Mouse (Mus musculus) stomach, postnatal 0 days (tissue): ENCODE measurements around the gene Abca17. TPM values are rescaled to one million over a fixed set of nuclear protein-coding genes. Genes with fewer than 3 reads are reported as not detected.

Experiments used
- ATAC-seq: fragments of 200-750 bp; cut with Nextera tagmentation; 2 replicates; pipeline ENCODE4 v1.8.0; 2017; ENCODE audit not compliant: low FRiP score, low TSS enrichment
- DNase-seq: peaks from one replicate; pipeline ENCODE4 v3.0.0-alpha.2; 2016; ENCODE audit warnings: low spot score
- H3K27ac ChIP-seq: fragments of 300-500 bp; sonication (generic); replicated peaks from 2 replicates; pipeline ENCODE4 v1.5.1; 2014; ENCODE audit warnings: mild to moderate bottlenecking, control low read depth
- H3K27me3 ChIP-seq: fragments of 300-500 bp; sonication (generic); 2 replicates; pipeline ENCODE4 v1.6.1; 2014; ENCODE audit warnings: low read length; ENCODE audit not compliant: control insufficient read depth, insufficient read depth
- H3K36me3 ChIP-seq: fragments of 300-500 bp; sonication (generic); 2 replicates; pipeline ENCODE4 v1.6.1; 2014; ENCODE audit warnings: low read length, mixed read lengths; ENCODE audit not compliant: control insufficient read depth, insufficient read depth
- H3K4me1 ChIP-seq: fragments of 300-500 bp; sonication (generic); replicated peaks from 2 replicates; pipeline ENCODE4 v1.6.1; 2014; ENCODE audit warnings: antibody characterized with exemption; ENCODE audit not compliant: control insufficient read depth, insufficient read depth
- H3K4me2 ChIP-seq: fragments of 300-500 bp; sonication (generic); replicated peaks from 2 replicates; pipeline ENCODE4 v1.6.1; 2014; ENCODE audit warnings: low read depth, mild to moderate bottlenecking, control low read depth, moderate library complexity
- H3K4me3 ChIP-seq: fragments of 300-500 bp; sonication (generic); 2 replicates; pipeline ENCODE4 v1.5.1; 2014; ENCODE audit warnings: low read depth, low read length, control low read depth
- H3K9ac ChIP-seq: fragments of 300-500 bp; sonication (generic); 2 replicates; pipeline ENCODE4 v1.6.1; 2014; ENCODE audit warnings: mild to moderate bottlenecking, low read length, control low read depth, mixed read lengths
- H3K9me3 ChIP-seq: fragments of 300-500 bp; sonication (generic); 2 replicates; pipeline ENCODE4 v1.6.1; 2016; ENCODE audit warnings: low read length; ENCODE audit not compliant: control insufficient read depth
- CTCF ChIP-seq: IDR thresholded peaks from 2 replicates; pipeline ENCODE4 v1.5.1; 2016; ENCODE audit warnings: antibody characterized with exemption, low read depth, mild to moderate bottlenecking, moderate library complexity
- EP300 ChIP-seq: optimal IDR thresholded peaks from 2 replicates; pipeline ENCODE3; 2016; ENCODE audit warnings: antibody characterized with exemption
- WGBS: fragments of 180-500 bp; shearing (Covaris S2); extraction: QIAGEN DNeasy Blood & Tissue Kit; methylation state at CpG from one replicate; pipeline ENCODE4 v1.1.7; 2014; 5-methylcytosine and 5-hydroxymethylcytosine counted together
- polyA plus RNA-seq: library from polyadenylated mRNA; unstranded; fragments of >200 nt; fragmentation: Nextera tagmentation; extraction: Ambion mirVana; gene quantifications from 2 replicates; pipeline ENCODE4 v1.2.1, GENCODE M21; 2015

Gene Abca17
- polyA plus RNA-seq, 1 experiment from 2014 or later, result not detected

DNA sequence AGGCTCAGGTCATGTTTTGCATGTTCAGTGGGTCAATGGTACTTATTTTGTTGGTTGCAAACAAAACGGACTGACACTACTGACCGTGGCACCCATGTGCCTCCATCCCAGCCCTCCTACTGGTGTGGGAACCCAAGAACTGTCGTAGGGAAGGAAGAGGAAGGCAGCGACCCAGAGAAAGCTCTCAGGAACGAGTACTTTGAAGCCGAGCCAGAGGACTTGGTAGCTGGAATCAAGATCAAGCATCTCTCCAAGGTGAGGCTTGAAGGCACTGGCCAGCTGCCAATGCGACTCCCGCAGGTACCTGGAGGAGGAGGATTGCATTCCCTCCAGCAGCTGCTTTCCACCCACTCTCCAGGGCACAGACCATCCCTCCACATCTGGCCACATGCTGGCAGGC, 32.9 kb upstream of the Abca17 start:
- Histone ChIP-seq H3K4me1 (no peaks in the 10 kb centered on the region), H3K4me3 (no peak overlapping the region), H3K9ac (no peak overlapping the region), H3K27ac (no peak overlapping the region), H3K9me3 (no peaks in the 10 kb centered on the region), H3K27me3 (no peaks in the 10 kb centered on the region), H3K4me2 (no peak overlapping the region), H3K36me3 (peaks cover 13% of the 10 kb centered on the region; the same call in 1 of the 2 replicates)
- ATAC-seq, result no peak
- WGBS, result 80% methylated on average over 8 of the region's 8 CpGs
- no peak for TF ChIP-seq CTCF
- TF ChIP-seq EP300, result no peak
- no peak for DNase-seq

DNA sequence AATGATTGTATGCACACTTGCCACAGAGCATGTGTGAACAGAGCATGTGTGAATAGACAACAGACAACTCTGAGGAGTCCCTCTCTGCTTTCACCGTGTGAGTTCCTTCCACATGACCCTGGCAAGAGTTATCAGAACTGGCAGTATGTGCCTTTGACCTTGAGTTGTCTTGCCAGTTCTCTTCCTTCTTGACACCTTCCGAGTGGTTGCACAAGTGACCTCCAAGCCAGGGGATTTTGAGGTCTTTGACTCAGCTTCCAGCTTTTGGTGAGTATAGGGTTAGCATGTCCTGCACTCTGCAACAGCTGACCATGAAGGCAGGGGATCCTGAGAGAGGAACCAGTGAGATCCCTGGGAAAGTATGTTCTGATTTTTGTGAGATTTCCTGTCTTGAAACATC, 27.6 kb upstream of the Abca17 start:
- Histone ChIP-seq H3K9me3 (no peaks in the 10 kb centered on the region), H3K27ac (no peak overlapping the region), H3K4me1 (no peaks in the 10 kb centered on the region), H3K27me3 (no peaks in the 10 kb centered on the region), H3K9ac (no peak overlapping the region), H3K4me2 (no peak overlapping the region), H3K36me3 (peaks cover 10% of the 10 kb centered on the region), H3K4me3 (no peak overlapping the region)
- ATAC-seq, result no peak
- DNase-seq, result no peak
- TF ChIP-seq CTCF (no peak), EP300 (no peak)
- WGBS, result 75% methylated on average over 2 of the region's 2 CpGs

DNA sequence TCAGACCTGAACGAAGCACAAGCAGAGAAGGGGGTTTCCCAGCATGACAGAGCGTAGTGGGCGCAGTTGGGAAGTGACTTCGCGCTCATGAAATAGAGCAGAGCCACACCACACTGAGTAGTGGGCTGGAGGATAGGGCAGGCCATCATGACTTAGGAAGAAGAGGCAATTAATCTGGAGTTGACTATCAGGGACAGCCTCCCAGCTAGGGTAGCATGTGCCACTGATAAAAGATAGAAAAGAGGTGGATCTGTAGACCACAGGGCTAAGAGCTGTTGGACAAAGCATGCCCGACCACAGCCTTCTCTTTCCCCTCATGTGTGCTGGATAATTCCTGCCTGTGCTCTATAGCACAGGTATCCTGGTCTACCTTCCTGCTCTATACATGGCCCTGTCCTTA, 25.0 kb upstream of the Abca17 start:
- ATAC-seq, result no peak
- Histone ChIP-seq H3K4me3 (no peak overlapping the region), H3K27ac (no peak overlapping the region), H3K36me3 (peaks cover 5% of the 10 kb centered on the region), H3K9me3 (no peaks in the 10 kb centered on the region), H3K4me2 (no peak overlapping the region), H3K4me1 (no peaks in the 10 kb centered on the region), H3K27me3 (no peaks in the 10 kb centered on the region), H3K9ac (no peak overlapping the region)
- TF ChIP-seq CTCF (no peak), EP300 (no peak)
- 93% methylated on average over 6 of the region's 6 CpGs for WGBS
- DNase-seq, result no peak

DNA sequence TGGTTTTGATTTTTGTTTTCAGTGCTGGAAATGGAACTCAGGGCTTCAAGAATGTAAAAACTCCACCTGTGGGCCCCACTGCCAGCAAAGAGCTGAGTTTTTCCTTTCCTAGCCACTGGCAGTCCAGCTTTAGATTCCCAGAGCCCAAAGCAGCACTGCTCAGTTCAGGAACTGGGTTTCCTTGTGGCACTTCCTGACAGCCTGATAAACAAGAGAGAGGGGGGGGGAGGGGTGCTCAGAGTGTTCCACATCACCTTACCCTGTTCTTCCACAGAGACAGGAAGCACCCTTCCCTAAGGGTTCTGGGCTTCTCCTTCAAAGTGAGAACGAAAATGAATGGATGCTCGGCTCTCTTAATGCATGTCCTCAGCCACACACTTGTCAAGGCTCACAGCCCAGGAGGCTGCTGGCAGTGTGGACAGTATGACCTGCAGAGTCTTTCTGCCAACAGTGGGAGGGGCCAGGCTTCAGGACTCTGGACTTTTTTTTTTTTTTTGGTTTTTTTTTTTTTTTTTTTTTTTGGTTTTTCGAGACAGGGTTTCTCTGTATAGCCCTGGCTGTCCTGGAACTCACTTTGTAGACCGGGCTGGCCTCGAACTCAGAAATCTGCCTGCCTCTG, 24.3 kb upstream of the Abca17 start:
- no peak overlapping the region for H3K4me3 ChIP-seq
- H3K4me1 ChIP-seq, result no peaks in the 10 kb centered on the region
- H3K9me3 ChIP-seq, result no peaks in the 10 kb centered on the region
- H3K36me3 ChIP-seq, result peaks cover 5% of the 10 kb centered on the region
- DNase-seq (no peak), ATAC-seq (0 out of 2 replicates have a peak, but pooled peaks have one; percentile 42)
- TF ChIP-seq EP300, result no peak
- no peak for TF ChIP-seq CTCF
- no peak overlapping the region for H3K27ac ChIP-seq
- 86% methylated on average over 4 of the region's 5 CpGs for WGBS
- no peaks in the 10 kb centered on the region for H3K27me3 ChIP-seq
- H3K9ac ChIP-seq, result no peak overlapping the region
- H3K4me2 ChIP-seq, result no peak overlapping the region

DNA sequence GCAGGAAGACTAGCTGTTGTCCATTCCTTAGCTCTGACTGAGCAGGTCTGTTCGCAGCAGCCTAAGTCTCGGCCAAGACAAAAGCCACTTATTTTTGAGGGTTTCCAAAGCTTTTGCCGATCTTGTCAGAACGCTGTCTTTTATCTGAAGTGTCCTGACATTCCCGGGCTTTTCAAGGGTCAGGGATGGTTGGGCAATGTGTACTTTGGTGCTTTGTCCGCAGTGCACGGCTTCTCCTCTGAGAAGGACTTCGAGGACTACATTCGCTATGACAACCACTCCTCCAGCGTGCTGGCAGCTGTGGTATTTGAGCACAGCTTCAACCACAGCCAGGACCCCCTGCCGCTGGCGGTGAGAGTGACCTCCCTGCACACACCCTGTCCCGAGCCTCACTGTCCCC, 15.0 kb upstream of the Abca17 start:
- WGBS, result 61% methylated on average over 13 of the region's 13 CpGs
- Histone ChIP-seq H3K4me3 (no peak overlapping the region), H3K27me3 (no peaks in the 10 kb centered on the region), H3K4me2 (no peak overlapping the region), H3K4me1 (no peaks in the 10 kb centered on the region), H3K27ac (no peak overlapping the region), H3K9me3 (no peaks in the 10 kb centered on the region), H3K9ac (no peak overlapping the region), H3K36me3 (0 out of 2 replicates have a peak, but pooled peaks cover 2% of the 10 kb centered on the region)
- DNase-seq, result no peak
- no peak for ATAC-seq
- TF ChIP-seq EP300, result no peak
- TF ChIP-seq CTCF, result no peak

DNA sequence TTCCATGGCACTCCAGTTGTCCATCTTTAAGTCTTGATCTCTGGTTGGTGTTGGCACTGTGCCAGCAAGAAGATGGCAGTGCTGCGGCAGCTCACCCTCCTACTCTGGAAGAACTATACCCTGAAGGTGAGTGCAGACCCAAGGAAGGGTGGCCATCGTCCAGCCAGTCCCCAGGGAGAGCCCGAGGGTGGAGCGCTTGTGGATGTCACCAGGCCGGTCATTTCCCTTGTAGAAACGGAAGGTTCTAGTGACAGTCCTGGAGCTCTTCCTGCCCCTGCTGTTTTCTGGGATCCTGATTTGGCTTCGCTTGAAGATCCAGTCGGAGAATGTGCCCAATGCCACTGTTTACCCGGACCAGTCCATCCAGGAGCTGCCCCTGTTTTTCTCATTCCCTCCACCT, 13.6 kb upstream of the Abca17 start:
- ATAC-seq (no peak), DNase-seq (no peak)
- no peaks in the 10 kb centered on the region for H3K27me3 ChIP-seq
- H3K4me3 ChIP-seq, result no peak overlapping the region
- no peak for TF ChIP-seq EP300
- no peak for TF ChIP-seq CTCF
- 0 out of 2 replicates have a peak, but pooled peaks cover 2% of the 10 kb centered on the region for H3K36me3 ChIP-seq
- H3K4me1 ChIP-seq, result no peaks in the 10 kb centered on the region
- no peak overlapping the region for H3K9ac ChIP-seq
- WGBS, result 88% methylated on average over 9 of the region's 9 CpGs
- no peak overlapping the region for H3K27ac ChIP-seq
- H3K9me3 ChIP-seq, result no peaks in the 10 kb centered on the region
- H3K4me2 ChIP-seq, result no peak overlapping the region
